Mouse (Mus musculus): ENCODE data around the gene Pim3. TPM values are rescaled to one million over a fixed set of nuclear protein-coding genes. Genes with fewer than 3 reads are reported as not detected.

The Pim3 gene
- polyA plus RNA-seq, 1 experiment = 24.2 TPM

DNA sequence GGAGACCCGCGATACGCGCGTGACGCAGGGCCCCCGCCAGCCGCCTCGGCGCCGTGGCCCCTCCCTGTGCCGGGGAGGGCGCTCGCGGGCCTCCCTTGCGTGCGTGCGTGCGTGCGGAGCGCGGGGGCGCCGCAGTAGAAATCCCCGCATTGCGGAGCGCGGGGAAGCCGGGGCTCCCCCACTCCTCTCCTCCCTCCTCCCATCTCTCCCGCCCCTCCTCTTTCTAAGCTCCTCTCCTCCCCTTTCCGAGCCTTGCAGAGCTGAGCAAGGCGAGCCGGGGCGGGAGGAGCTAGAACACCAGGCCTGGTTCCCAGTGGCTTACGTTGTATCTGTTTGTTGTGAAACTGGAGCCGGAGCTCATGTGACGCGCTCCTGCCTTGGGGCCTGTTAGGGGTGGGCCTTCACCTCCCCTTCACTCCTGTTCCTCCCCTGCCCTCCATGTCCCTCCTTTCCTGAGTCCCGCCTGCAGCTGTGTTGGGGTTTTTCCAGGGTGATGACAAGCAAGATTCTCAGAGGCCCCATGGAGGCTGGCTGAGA lies 1.8 kb downstream of the Pim3 start:
- Histone ChIP-seq H3K4me1 (ENCODE audit: control insufficient read depth, insufficient read depth, low read length) (peaks cover 26% of the 10 kb centered on the region), H3K27ac (ENCODE audit: insufficient read depth, low read length) (peak overlapping the region; percentile 99), H3K27me3 (ENCODE audit: control insufficient read depth, insufficient read depth, low read length) (no peaks in the 10 kb centered on the region), H3K4me3 (replicated peaks; ENCODE audit: insufficient read depth, low read depth, low read length) (peak overlapping the region; percentile 78)
- DNase-seq = peak; percentile 90 to 91
- WGBS = under 1% methylated on average over 39 of the region's 39 CpGs
- TF ChIP-seq CTCF (IDR thresholded peaks at IDR 0.05; ENCODE audit: borderline replicate concordance, insufficient read depth, low read depth, low read length) (no peak), POLR2A (IDR thresholded peaks at IDR 0.05; ENCODE audit: borderline replicate concordance, insufficient read depth, low read length) (peak; percentile 35; the same call in 1 of the 2 replicates)

- peak overlapping the region; percentile 99 for H3K27ac ChIP-seq (ENCODE audit: insufficient read depth, low read length)
- 17% methylated on average over 22 of the region's 22 CpGs for WGBS
- DNase-seq = no peak
- H3K4me3 ChIP-seq (replicated peaks; ENCODE audit: insufficient read depth, low read depth, low read length) = peak overlapping the region; percentile 78
- H3K27me3 ChIP-seq (ENCODE audit: control insufficient read depth, insufficient read depth, low read length) = no peaks in the 10 kb centered on the region
- TF ChIP-seq POLR2A (IDR thresholded peaks at IDR 0.05; ENCODE audit: borderline replicate concordance, insufficient read depth, low read length) = no peak
- 0 out of 2 replicates have a peak, but pooled peaks have one; percentile 15 for TF ChIP-seq CTCF (IDR thresholded peaks at IDR 0.05; ENCODE audit: borderline replicate concordance, insufficient read depth, low read depth, low read length)
- H3K4me1 ChIP-seq (ENCODE audit: control insufficient read depth, insufficient read depth, low read length) = peaks cover 20% of the 10 kb centered on the region
Observed at GRCm38 (mm10) chr15:88864270-88865030, 2.5 kb downstream of the Pim3 start.

- WGBS = 76% methylated on average over 14 of the region's 14 CpGs
- H3K4me1 ChIP-seq (ENCODE audit: control insufficient read depth, insufficient read depth, low read length) = peaks cover 20% of the 10 kb centered on the region
- TF ChIP-seq POLR2A (IDR thresholded peaks at IDR 0.05; ENCODE audit: borderline replicate concordance, insufficient read depth, low read length) = no peak
- TF ChIP-seq CTCF (IDR thresholded peaks at IDR 0.05; ENCODE audit: borderline replicate concordance, insufficient read depth, low read depth, low read length) = no peak
- no peaks in the 10 kb centered on the region for H3K27me3 ChIP-seq (ENCODE audit: control insufficient read depth, insufficient read depth, low read length)
- peak in 1 of 2 experiments; percentile 48 for DNase-seq
- H3K27ac ChIP-seq (ENCODE audit: insufficient read depth, low read length) = peak overlapping the region; percentile 99; the same call in 1 of the 2 replicates
- peak overlapping the region; percentile 78 for H3K4me3 ChIP-seq (replicated peaks; ENCODE audit: insufficient read depth, low read depth, low read length)
Observed at GRCm38 (mm10) chr15:88865061-88865460, 3.1 kb downstream of the Pim3 start.

- Histone ChIP-seq H3K27me3 (ENCODE audit: control insufficient read depth, insufficient read depth, low read length) (no peaks in the 10 kb centered on the region), H3K27ac (ENCODE audit: insufficient read depth, low read length) (no peak overlapping the region), H3K4me1 (ENCODE audit: control insufficient read depth, insufficient read depth, low read length) (peaks cover 20% of the 10 kb centered on the region), H3K4me3 (replicated peaks; ENCODE audit: insufficient read depth, low read depth, low read length) (no peak overlapping the region)
- WGBS = 77% methylated on average over 4 of the region's 4 CpGs
- peak in 1 of 2 experiments; percentile 31 for DNase-seq
- no peak for TF ChIP-seq CTCF (IDR thresholded peaks at IDR 0.05; ENCODE audit: borderline replicate concordance, insufficient read depth, low read depth, low read length)
Observed at GRCm38 (mm10) chr15:88865888-88866695, 4.1 kb downstream of the Pim3 start.

- TF ChIP-seq CTCF (IDR thresholded peaks at IDR 0.05; ENCODE audit: borderline replicate concordance, insufficient read depth, low read depth, low read length) (no peak), POLR2A (IDR thresholded peaks at IDR 0.05; ENCODE audit: borderline replicate concordance, insufficient read depth, low read length) (no peak)
- DNase-seq = peak in 1 of 2 experiments; percentile 28
- 40% methylated on average over 7 of the region's 7 CpGs for WGBS
- H3K4me3 ChIP-seq (replicated peaks; ENCODE audit: insufficient read depth, low read depth, low read length) = no peak overlapping the region
- no peaks in the 10 kb centered on the region for H3K27me3 ChIP-seq (ENCODE audit: control insufficient read depth, insufficient read depth, low read length)
- H3K4me1 ChIP-seq (ENCODE audit: control insufficient read depth, insufficient read depth, low read length) = peaks cover 20% of the 10 kb centered on the region
- H3K27ac ChIP-seq (ENCODE audit: insufficient read depth, low read length) = no peak overlapping the region
Observed at GRCm38 (mm10) chr15:88866934-88867356, 5.0 kb downstream of the Pim3 start.

GRCm38 (mm10) chr15:88867368-88868023 lies 5.5 kb downstream of the Pim3 start:
- TF ChIP-seq CTCF (IDR thresholded peaks at IDR 0.05; ENCODE audit: borderline replicate concordance, insufficient read depth, low read depth, low read length) (no peak), POLR2A (IDR thresholded peaks at IDR 0.05; ENCODE audit: borderline replicate concordance, insufficient read depth, low read length) (no peak)
- no peak overlapping the region for H3K4me3 ChIP-seq (replicated peaks; ENCODE audit: insufficient read depth, low read depth, low read length)
- H3K27me3 ChIP-seq (ENCODE audit: control insufficient read depth, insufficient read depth, low read length) = no peaks in the 10 kb centered on the region
- 46% methylated on average over 5 of the region's 5 CpGs for WGBS
- DNase-seq = peak in 1 of 2 experiments; percentile 22
- H3K27ac ChIP-seq (ENCODE audit: insufficient read depth, low read length) = peak overlapping the region; percentile 11; the same call in 1 of the 2 replicates
- peaks cover 20% of the 10 kb centered on the region for H3K4me1 ChIP-seq (ENCODE audit: control insufficient read depth, insufficient read depth, low read length)

- H3K27ac ChIP-seq (ENCODE audit: insufficient read depth, low read length) = no peak overlapping the region
- H3K4me1 ChIP-seq (ENCODE audit: control insufficient read depth, insufficient read depth, low read length) = peaks cover 20% of the 10 kb centered on the region
- 82% methylated on average over 6 of the region's 6 CpGs for WGBS
- TF ChIP-seq CTCF (IDR thresholded peaks at IDR 0.05; ENCODE audit: borderline replicate concordance, insufficient read depth, low read depth, low read length) (no peak), POLR2A (IDR thresholded peaks at IDR 0.05; ENCODE audit: borderline replicate concordance, insufficient read depth, low read length) (no peak)
- H3K27me3 ChIP-seq (ENCODE audit: control insufficient read depth, insufficient read depth, low read length) = no peaks in the 10 kb centered on the region
- no peak for DNase-seq
- H3K4me3 ChIP-seq (replicated peaks; ENCODE audit: insufficient read depth, low read depth, low read length) = no peak overlapping the region
Observed at GRCm38 (mm10) chr15:88868024-88868742, 6.2 kb downstream of the Pim3 start.

Data from cerebellum, adult 2 months (tissue).